Mouse (Mus musculus) embryonic fibroblast, embryonic 13.5 days (primary cell): Measurements from ENCODE around the gene Fsd1. TPM values are rescaled to one million over a fixed set of nuclear protein-coding genes. Genes with fewer than 3 reads are reported as not detected.

ENCODE experiments used
- H3K27ac ChIP-seq: 2 replicates; pipeline ENCODE4 v1.5.1; 2012; ENCODE audit warnings: low read length, control low read depth, inconsistent platforms; ENCODE audit not compliant: insufficient read depth
- H3K4me1 ChIP-seq: 2 replicates; pipeline ENCODE4 v1.6.1; 2011; ENCODE audit warnings: low read length; ENCODE audit not compliant: control insufficient read depth, insufficient read depth
- H3K4me3 ChIP-seq: 2 replicates; pipeline ENCODE4 v1.5.1; 2011; ENCODE audit warnings: mild to moderate bottlenecking, control low read depth, low read length; ENCODE audit not compliant: insufficient read depth
- CTCF ChIP-seq: IDR thresholded peaks from 2 replicates; pipeline ENCODE4 v1.5.1; 2011; ENCODE audit warnings: mild to moderate bottlenecking, control low read depth, low read length, moderate library complexity, borderline replicate concordance; ENCODE audit not compliant: insufficient read depth
- POLR2A ChIP-seq: IDR thresholded peaks from 2 replicates; pipeline ENCODE4 v1.6.1; 2011; ENCODE audit warnings: low read depth, mild to moderate bottlenecking, control low read depth, low read length, moderate library complexity
- polyA plus RNA-seq: library from polyadenylated mRNA; stranded (reverse); fragments of >200 nt; gene quantifications from 2 replicates; pipeline ENCODE4 v1.2.4, GENCODE M21; 2011; ENCODE audit warnings: low read depth; ENCODE audit not compliant: missing spikeins, insufficient read length

The Fsd1 gene
- polyA plus RNA-seq, 1 experiment, result 9.5 TPM

DNA sequence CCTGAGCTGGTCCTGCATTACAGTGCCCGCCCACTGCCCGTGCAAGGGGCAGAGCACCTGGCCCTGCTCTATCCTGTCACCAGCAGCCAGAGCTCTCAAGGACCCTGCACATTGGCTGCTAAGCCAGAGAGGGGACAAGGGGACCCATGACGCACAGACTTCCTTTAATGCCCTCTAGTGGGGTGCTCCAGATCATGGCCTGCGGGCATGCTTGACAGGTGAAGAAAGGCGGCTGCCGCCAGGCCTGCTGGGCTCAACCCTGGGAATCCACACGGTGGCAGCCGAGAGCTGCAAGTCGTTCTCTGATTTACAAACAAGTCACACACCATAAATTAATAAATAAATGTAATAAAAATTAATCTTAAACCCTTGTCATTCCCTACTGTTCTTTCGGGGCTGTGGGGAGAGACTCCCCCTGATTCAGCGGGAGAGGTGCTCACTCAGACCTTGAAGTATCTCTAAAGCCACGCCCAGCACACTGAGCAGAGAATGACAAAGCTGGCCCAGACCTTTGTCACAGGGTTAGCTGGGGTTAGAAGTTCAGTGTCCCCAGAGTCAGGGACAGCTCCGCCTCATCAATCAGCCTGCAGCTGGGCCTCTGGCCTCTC is 9.9 kb upstream of the Fsd1 start:
- H3K4me1 ChIP-seq, result no peaks in the 10 kb centered on the region
- peak; percentile 72 for TF ChIP-seq CTCF
- TF ChIP-seq POLR2A, result no peak
- no peak overlapping the region for H3K27ac ChIP-seq
- H3K4me3 ChIP-seq, result no peak overlapping the region

DNA sequence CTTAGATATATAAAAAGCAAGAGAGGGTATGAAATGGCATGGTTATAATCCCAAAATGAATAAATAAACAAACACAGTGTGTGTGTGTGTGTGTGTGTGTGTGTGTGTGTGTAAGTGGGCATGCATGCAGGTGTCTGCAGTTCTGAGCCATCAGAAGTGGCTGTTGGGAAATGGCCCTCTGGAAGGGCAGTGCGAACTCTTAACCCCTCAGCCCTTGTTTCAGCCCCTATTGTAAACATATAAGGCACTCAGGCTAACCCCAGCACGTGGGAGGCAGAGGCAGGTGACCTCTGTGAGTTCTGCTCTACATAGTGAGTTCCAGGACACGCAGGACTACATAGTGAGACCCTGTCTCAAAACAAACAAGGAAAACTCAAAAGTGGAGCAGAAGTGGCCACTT is 9.0 kb upstream of the Fsd1 start:
- Histone ChIP-seq H3K4me3 (no peak overlapping the region), H3K4me1 (no peaks in the 10 kb centered on the region), H3K27ac (no peak overlapping the region)
- TF ChIP-seq CTCF, result no peak
- no peak for TF ChIP-seq POLR2A

- no peaks in the 10 kb centered on the region for H3K4me1 ChIP-seq
- TF ChIP-seq POLR2A (no peak), CTCF (no peak)
- no peak overlapping the region for H3K4me3 ChIP-seq
- no peak overlapping the region for H3K27ac ChIP-seq
Measured at GRCm38 (mm10) chr17:55990278-55990898, 4.1 kb downstream of the Fsd1 start.

- Histone ChIP-seq H3K4me1 (no peaks in the 10 kb centered on the region), H3K27ac (no peak overlapping the region), H3K4me3 (no peak overlapping the region)
- TF ChIP-seq POLR2A (no peak), CTCF (no peak)
Measured at GRCm38 (mm10) chr17:55996007-55996406, 9.7 kb downstream of the Fsd1 start.

GRCm38 (mm10) chr17:55999794-56000499 is 13.6 kb downstream of the Fsd1 start:
- no peak for TF ChIP-seq CTCF
- no peak for TF ChIP-seq POLR2A
- Histone ChIP-seq H3K27ac (no peak overlapping the region), H3K4me3 (no peak overlapping the region), H3K4me1 (no peaks in the 10 kb centered on the region)

DNA sequence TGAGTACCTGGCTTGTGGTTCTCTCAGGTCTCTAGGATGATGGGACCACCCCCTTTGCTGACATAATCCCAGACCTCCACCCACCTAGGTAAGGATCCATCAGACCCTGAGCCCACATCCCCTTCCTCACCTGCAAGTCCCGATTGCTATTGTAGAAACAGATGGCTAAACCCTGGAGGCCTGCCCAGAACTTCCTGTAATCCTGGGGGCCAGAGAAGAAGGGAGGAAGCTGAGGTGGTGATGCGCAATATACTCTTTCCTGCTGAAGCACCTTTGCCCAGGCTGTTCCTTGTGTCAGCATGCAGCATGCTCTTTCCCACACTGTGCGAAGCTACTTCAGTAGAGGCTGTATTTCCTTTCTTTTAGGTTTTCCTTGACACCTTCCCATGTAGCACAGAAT is 16.7 kb downstream of the Fsd1 start:
- Histone ChIP-seq H3K4me1 (no peaks in the 10 kb centered on the region), H3K4me3 (no peak overlapping the region), H3K27ac (no peak overlapping the region)
- TF ChIP-seq CTCF (no peak), POLR2A (no peak)

GRCm38 (mm10) chr17:56005415-56006061 is 19.2 kb downstream of the Fsd1 start, which contains the start of the genes Stap2 and Mpnd:
Stap2 (minus strand) TSS chr17:56005584.
Mpnd (plus strand) TSS chr17:56005711.
- Histone ChIP-seq H3K4me1 (no peaks in the 10 kb centered on the region), H3K4me3 (no peak within 1 kb of the TSS), H3K27ac (no peak within 1 kb of the TSS)
- TF ChIP-seq POLR2A, result no peak

- Histone ChIP-seq H3K27ac (no peak overlapping the region), H3K4me3 (no peak overlapping the region), H3K4me1 (no peaks in the 10 kb centered on the region)
- TF ChIP-seq CTCF (no peak), POLR2A (no peak)
Measured at GRCm38 (mm10) chr17:56006956-56007355, 20.6 kb downstream of the Fsd1 start.

DNA sequence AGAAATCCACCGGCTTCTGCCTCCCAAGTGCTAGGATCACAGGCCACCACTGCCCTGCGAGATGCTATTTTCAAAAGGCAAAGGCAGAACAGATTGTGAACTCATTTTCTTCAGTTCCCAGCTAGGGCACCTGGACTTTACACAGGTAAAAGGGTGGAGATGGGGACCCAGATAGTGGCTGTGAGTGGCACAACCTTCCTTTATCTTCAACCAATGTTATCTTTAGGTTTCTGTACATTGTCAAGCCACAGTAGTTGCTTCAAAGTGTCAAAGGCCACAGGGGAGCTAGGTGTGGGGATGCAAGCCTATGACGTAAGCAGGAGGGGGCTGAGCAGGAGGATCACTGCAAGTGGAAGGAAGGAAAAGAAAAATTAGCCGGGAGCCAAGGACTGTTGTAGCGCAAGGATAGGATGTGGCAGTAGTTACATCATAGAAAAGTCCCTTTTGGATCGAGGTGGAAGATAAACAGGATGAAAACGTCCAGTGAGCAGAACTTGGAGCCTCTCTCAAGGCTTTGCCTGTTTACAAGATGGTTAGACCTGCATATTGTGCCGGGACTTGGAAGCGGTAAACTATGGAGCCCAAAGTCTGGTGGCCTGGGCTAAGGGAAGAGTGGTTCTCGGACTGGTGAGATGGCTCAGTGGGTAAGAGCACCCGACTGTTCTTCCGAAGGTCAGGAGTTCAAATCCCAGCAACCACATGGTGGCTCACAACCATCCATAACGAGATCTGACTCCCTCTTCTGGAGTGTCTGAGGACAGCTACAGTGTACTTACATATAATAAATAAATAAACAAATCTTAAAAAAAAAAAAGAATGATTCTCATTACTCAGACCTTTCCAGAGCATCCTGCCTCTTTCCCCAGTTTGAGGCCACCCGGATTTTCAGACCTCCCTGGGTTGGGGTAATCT is 21.4 kb downstream of the Fsd1 start:
- Histone ChIP-seq H3K27ac (peak overlapping the region; percentile 8; the same call in 1 of the 2 replicates), H3K4me3 (no peak overlapping the region), H3K4me1 (no peaks in the 10 kb centered on the region)
- TF ChIP-seq POLR2A (no peak; the same call in 1 of the 2 replicates), CTCF (no peak)
